Mouse (Mus musculus): ENCODE measurements around the gene Gucd1. TPM values are rescaled to one million over a fixed set of nuclear protein-coding genes. Genes with fewer than 3 reads are reported as not detected.

Gucd1 gene
- polyA plus RNA-seq, 1 experiment, result 29.8 TPM

- H3K4me1 ChIP-seq (ENCODE audit: control insufficient read depth, insufficient read depth, insufficient read length, low read length), result peaks cover 22% of the 10 kb centered on the region
- no peak overlapping the region for H3K4me3 ChIP-seq (ENCODE audit: insufficient read depth, low read depth, low read length)
- no peak overlapping the region for H3K27ac ChIP-seq (replicated peaks; ENCODE audit: low read depth, low read length)
Observed at GRCm38 (mm10) chr10:75337231-75337630, 180.5 kb downstream of the Gucd1 start.

GRCm38 (mm10) chr10:75335075-75335474, 182.7 kb downstream of the Gucd1 start:
- H3K27ac ChIP-seq (replicated peaks; ENCODE audit: low read depth, low read length), result peak overlapping the region; percentile 96
- peaks cover 20% of the 10 kb centered on the region for H3K4me1 ChIP-seq (ENCODE audit: control insufficient read depth, insufficient read depth, insufficient read length, low read length)
- no peak overlapping the region for H3K4me3 ChIP-seq (ENCODE audit: insufficient read depth, low read depth, low read length)

GRCm38 (mm10) chr10:75334175-75334574, 183.6 kb downstream of the Gucd1 start:
- Histone ChIP-seq H3K4me1 (ENCODE audit: control insufficient read depth, insufficient read depth, insufficient read length, low read length) (peaks cover 20% of the 10 kb centered on the region), H3K27ac (replicated peaks; ENCODE audit: low read depth, low read length) (peak overlapping the region; percentile 77), H3K4me3 (ENCODE audit: insufficient read depth, low read depth, low read length) (no peak overlapping the region)

GRCm38 (mm10) chr10:75333176-75333776, 184.5 kb downstream of the Gucd1 start:
- H3K4me1 ChIP-seq (ENCODE audit: control insufficient read depth, insufficient read depth, insufficient read length, low read length), result peaks cover 20% of the 10 kb centered on the region
- H3K27ac ChIP-seq (replicated peaks; ENCODE audit: low read depth, low read length), result peak overlapping the region; percentile 77
- no peak overlapping the region for H3K4me3 ChIP-seq (ENCODE audit: insufficient read depth, low read depth, low read length)

GRCm38 (mm10) chr10:75332268-75332667, 185.5 kb downstream of the Gucd1 start:
- Histone ChIP-seq H3K4me1 (ENCODE audit: control insufficient read depth, insufficient read depth, insufficient read length, low read length) (peaks cover 29% of the 10 kb centered on the region), H3K4me3 (ENCODE audit: insufficient read depth, low read depth, low read length) (no peak overlapping the region), H3K27ac (replicated peaks; ENCODE audit: low read depth, low read length) (peak overlapping the region; percentile 77; the same call in 1 of the 2 replicates)

GRCm38 (mm10) chr10:75328201-75328704, 189.5 kb downstream of the Gucd1 start:
- Histone ChIP-seq H3K27ac (replicated peaks; ENCODE audit: low read depth, low read length) (peak overlapping the region; percentile 40), H3K4me3 (ENCODE audit: insufficient read depth, low read depth, low read length) (no peak overlapping the region), H3K4me1 (ENCODE audit: control insufficient read depth, insufficient read depth, insufficient read length, low read length) (peaks cover 29% of the 10 kb centered on the region)

- no peak overlapping the region; the same call in 1 of the 2 replicates for H3K4me3 ChIP-seq (ENCODE audit: insufficient read depth, low read depth, low read length)
- peak overlapping the region; percentile 46 for H3K27ac ChIP-seq (replicated peaks; ENCODE audit: low read depth, low read length)
Observed at GRCm38 (mm10) chr10:75327081-75327480, 190.7 kb downstream of the Gucd1 start.

GRCm38 (mm10) chr10:75326553-75326952, 191.2 kb downstream of the Gucd1 start:
- peak overlapping the region; percentile 33; the same call in 1 of the 2 replicates for H3K27ac ChIP-seq (replicated peaks; ENCODE audit: low read depth, low read length)
- H3K4me3 ChIP-seq (ENCODE audit: insufficient read depth, low read depth, low read length), result 0 out of 2 replicates have a peak overlapping the region, but pooled peaks have one; percentile 3
- peaks cover 27% of the 10 kb centered on the region for H3K4me1 ChIP-seq (ENCODE audit: control insufficient read depth, insufficient read depth, insufficient read length, low read length)

More at GRCm38 (mm10) chr10:75327081-75327480, 190.7 kb downstream of the Gucd1 start:
- H3K4me1 ChIP-seq (ENCODE audit: control insufficient read depth, insufficient read depth, insufficient read length, low read length), result peaks cover 23% of the 10 kb centered on the region

- Histone ChIP-seq H3K27ac (replicated peaks; ENCODE audit: low read depth, low read length) (no peak overlapping the region), H3K4me3 (ENCODE audit: insufficient read depth, low read depth, low read length) (no peak overlapping the region), H3K4me1 (ENCODE audit: control insufficient read depth, insufficient read depth, insufficient read length, low read length) (peaks cover 30% of the 10 kb centered on the region)
Observed at GRCm38 (mm10) chr10:75325821-75326220, 192.0 kb downstream of the Gucd1 start.

GRCm38 (mm10) chr10:75324391-75324790, 193.4 kb downstream of the Gucd1 start:
- Histone ChIP-seq H3K4me3 (ENCODE audit: insufficient read depth, low read depth, low read length) (no peak overlapping the region), H3K4me1 (ENCODE audit: control insufficient read depth, insufficient read depth, insufficient read length, low read length) (peaks cover 31% of the 10 kb centered on the region), H3K27ac (replicated peaks; ENCODE audit: low read depth, low read length) (no peak overlapping the region)

GRCm38 (mm10) chr10:75323986-75324385, 193.8 kb downstream of the Gucd1 start:
- Histone ChIP-seq H3K4me1 (ENCODE audit: control insufficient read depth, insufficient read depth, insufficient read length, low read length) (peaks cover 31% of the 10 kb centered on the region), H3K27ac (replicated peaks; ENCODE audit: low read depth, low read length) (no peak overlapping the region), H3K4me3 (ENCODE audit: insufficient read depth, low read depth, low read length) (no peak overlapping the region)

GRCm38 (mm10) chr10:75322966-75323365, 194.8 kb downstream of the Gucd1 start:
- H3K27ac ChIP-seq (replicated peaks; ENCODE audit: low read depth, low read length), result peak overlapping the region; percentile 6; the same call in 1 of the 2 replicates
- peaks cover 29% of the 10 kb centered on the region for H3K4me1 ChIP-seq (ENCODE audit: control insufficient read depth, insufficient read depth, insufficient read length, low read length)

GRCm38 (mm10) chr10:75320321-75320720, 197.5 kb downstream of the Gucd1 start:
- Histone ChIP-seq H3K27ac (replicated peaks; ENCODE audit: low read depth, low read length) (0 out of 2 replicates have a peak overlapping the region, but pooled peaks have one; percentile 1), H3K4me1 (ENCODE audit: control insufficient read depth, insufficient read depth, insufficient read length, low read length) (peaks cover 17% of the 10 kb centered on the region), H3K4me3 (ENCODE audit: insufficient read depth, low read depth, low read length) (peak overlapping the region; percentile 92)

More at GRCm38 (mm10) chr10:75322966-75323365, 194.8 kb downstream of the Gucd1 start:
- no peak overlapping the region; the same call in 1 of the 2 replicates for H3K4me3 ChIP-seq (ENCODE audit: insufficient read depth, low read depth, low read length)

- peaks cover 24% of the 10 kb centered on the region for H3K4me1 ChIP-seq (ENCODE audit: control insufficient read depth, insufficient read depth, insufficient read length, low read length)
- H3K27ac ChIP-seq (replicated peaks; ENCODE audit: low read depth, low read length), result peak overlapping the region; percentile 100
- H3K4me3 ChIP-seq (ENCODE audit: insufficient read depth, low read depth, low read length), result peak overlapping the region; percentile 92
Observed at GRCm38 (mm10) chr10:75318206-75318605, 199.6 kb downstream of the Gucd1 start.

GRCm38 (mm10) chr10:75316908-75317761, 200.6 kb downstream of the Gucd1 start:
- H3K27ac ChIP-seq (replicated peaks; ENCODE audit: low read depth, low read length), result peak overlapping the region; percentile 100
- peak overlapping the region; percentile 92 for H3K4me3 ChIP-seq (ENCODE audit: insufficient read depth, low read depth, low read length)
- H3K4me1 ChIP-seq (ENCODE audit: control insufficient read depth, insufficient read depth, insufficient read length, low read length), result peaks cover 24% of the 10 kb centered on the region

GRCm38 (mm10) chr10:75316872-75316907, 201.1 kb downstream of the Gucd1 start, which contains the start of gene Adora2a:
Gene Adora2a, plus strand, starts transcription at chr10:75316877.
- peak within 1 kb of the TSS; percentile 92 for H3K4me3 ChIP-seq (ENCODE audit: insufficient read depth, low read depth, low read length)
- H3K27ac ChIP-seq (replicated peaks; ENCODE audit: low read depth, low read length), result peak within 1 kb of the TSS; percentile 100
- peaks cover 21% of the 10 kb centered on the region for H3K4me1 ChIP-seq (ENCODE audit: control insufficient read depth, insufficient read depth, insufficient read length, low read length)
